Mouse (Mus musculus) urinary bladder, adult 2 months (tissue): ENCODE measurements at regions not wholly inside any gene's neighbourhood (a gene's known extent, or its start where the extent isn't known, plus 50 kb on each side); places are given as distances from the start of the nearest gene placed in this dataset.

Source experiments
- DNase-seq: peaks from one replicate; pipeline ENCODE4 v3.0.0; 2022; ENCODE audit warnings: low spot score

DNA sequence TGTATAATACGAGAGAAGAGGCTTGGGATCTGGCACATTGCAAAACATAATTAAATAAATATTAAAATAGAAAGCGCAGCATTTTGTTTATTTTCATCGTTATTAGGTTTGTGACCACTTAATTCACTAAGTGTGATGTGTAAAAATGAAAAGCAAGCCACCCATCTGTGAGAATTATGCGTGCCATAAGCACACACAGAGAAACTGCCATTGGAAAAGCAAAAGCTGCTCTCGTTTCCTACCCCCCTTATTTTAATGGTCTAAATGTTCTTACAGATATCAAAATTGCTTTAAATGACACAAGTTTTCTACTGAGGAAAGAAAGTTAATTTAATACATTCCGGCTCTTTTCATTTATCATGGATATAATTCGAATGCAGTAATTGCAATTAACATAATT lies 2780.8 kb upstream of the Gm7489 start:
- DNase-seq: no peak

DNA sequence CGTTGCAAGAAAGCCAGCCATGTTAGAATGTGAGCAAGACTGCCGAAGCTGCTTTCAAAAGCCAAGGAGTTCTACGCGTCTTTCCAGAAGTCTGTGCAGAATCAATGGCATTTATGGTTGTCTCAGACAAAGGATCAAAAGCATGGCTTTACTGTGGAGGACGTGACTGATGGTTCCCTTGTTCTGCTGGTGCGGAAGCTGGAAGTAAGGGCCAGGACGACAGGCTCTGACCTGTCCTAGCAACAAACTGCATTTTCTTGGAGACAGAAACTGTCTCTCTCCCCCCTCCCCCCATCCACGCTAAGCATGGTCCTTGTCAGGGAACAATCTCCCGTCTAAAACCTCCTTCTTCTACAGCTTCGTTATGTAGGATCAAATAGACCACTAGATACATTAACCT lies 2780.3 kb upstream of the Gm7489 start:
- DNase-seq: no peak

DNA sequence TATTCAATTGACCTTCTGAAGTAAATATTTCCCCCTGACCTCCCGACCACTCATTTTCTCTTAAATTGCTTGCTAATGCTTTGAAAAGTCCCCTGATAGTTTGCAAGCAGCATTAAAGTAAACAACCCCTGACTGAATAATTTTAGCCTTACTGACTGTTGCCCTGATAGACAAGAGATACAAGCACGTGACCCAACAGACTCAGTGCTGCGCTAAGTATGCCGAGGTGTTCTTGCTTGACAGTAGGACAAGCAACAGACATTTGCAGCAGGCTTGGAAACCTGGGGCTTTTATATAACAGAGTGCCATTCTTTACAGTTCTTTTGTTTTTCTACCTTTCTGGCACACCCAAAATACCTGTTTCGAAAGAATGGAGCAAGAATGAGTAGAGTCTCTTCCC lies 2779.9 kb upstream of the Gm7489 start:
- DNase-seq: no peak

DNA sequence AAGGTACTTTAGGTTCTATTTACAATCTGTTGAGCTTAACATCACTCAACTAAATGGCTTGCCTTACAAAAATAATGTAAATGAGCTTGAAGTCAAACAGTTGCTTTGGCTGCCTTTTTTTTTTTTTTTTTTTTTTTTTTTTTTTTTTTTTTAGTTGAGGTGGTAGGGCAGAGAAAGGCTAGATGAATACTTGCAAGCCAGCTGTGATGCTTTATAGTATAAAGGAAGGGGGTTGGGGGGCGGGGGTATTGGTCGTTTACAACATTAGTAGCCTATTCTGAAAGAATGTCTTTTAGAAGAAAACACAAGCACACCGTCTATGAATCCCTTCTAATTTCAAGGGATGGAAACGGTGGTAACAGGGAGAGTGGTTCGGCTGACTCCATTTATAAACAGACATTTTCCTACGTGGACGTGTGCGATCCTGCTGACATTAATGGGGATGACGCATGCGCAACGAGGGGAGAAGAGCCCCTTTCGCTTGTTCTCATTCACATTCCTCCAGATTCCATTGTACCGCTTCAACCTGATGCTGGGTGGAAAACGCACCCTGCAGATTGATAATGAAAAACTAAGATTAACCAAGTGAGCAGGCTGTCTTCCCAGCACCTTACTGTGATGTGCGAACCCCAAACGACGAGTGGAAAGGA lies 2779.2 kb upstream of the Gm7489 start:
- no peak for DNase-seq

DNA sequence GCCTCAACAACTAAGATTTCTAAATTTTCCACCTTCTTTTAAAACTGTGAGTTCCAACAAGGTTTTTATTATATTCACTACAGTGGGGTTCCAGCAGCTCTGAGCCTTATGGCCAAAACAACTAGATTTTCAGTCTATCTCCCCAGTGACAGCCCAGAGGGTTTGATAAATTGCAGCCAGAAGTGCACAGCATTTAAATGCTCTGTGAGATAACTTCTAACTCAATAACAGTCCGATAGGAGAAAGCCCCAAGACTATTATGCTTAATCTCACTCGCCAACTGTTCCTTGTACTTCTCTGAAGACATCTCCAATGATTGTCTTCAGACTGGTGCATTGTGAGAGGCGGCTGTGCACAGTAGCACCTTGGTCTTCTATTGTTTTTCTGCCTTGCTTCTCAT lies 2774.5 kb upstream of the Gm7489 start:
- no peak for DNase-seq

DNA sequence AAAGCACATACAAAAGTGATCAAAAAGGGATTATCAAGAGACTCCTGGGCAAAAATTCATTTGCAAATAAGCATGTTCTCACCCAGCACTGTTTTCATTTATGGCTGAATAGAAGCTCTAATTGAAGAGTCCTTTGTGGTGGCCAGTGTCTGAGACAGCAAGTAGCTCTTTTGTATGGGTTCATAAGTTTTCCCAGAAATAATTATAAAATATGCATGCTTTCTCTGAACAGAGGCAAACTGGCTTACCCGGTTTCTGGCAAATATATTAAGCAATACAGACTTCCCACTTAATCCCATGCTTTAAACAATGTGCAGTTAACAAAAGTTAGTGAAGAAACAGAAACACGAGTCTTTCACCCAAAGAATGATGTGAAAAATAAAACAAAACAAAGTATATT lies 2758.8 kb upstream of the Gm7489 start:
- DNase-seq: no peak

DNA sequence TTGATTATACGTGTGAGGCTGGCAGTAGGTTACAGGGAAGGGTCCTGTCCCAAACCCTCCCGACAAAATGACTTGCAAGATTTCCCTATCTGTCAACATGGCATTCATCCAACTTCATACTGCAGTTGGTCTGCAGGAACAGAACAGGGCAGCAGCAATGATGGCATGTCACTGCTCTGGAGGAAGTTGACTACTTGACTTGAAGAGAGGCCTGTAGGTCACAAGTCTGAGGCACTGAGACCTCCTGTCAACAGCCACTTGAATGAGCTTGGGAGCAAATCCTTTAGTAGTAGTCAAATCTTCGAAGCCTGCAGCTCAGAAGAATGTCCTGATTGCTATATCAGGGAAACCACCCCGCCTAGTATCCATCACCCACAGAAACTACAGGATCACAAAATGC lies 2753.7 kb upstream of the Gm7489 start:
- no peak for DNase-seq

DNA sequence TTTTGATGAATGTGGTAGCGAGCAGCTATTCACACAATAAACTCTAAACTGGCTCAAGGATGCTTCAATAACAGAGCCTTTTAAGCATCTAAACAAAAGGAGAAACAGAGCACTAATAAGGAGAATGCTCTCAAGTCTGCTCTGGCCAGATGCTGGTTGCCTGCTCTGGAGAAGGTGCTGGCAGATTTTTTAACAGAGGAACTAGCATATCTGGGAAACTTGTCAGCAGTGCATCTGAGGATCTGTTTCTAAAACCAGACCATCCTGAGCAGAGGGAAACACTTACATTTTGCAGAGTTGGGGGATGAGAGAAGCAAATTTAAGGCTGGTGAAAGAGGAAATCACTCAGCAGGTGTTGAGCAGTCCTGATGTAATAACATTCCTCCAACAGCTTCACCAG lies 2748.6 kb upstream of the Gm7489 start:
- no peak for DNase-seq

DNA sequence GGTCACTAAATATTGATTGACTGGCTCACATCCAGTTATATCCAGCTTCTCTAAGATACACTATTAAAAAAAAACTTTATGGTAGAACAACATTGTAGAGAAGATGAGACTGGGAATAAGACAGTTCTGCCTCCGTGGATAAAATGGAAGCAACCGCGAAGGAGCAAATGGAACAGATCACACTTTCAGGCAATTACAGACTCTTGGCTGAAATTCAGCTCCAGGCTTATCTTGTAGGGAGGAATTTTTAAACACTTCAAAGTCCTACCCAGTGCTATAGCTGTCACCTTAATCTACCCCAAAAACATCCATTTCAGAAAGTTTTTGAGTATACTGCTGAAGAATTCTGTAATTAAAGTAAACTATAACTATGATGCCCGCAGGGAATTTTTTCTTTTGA lies 2745.2 kb upstream of the Gm7489 start:
- no peak for DNase-seq

DNA sequence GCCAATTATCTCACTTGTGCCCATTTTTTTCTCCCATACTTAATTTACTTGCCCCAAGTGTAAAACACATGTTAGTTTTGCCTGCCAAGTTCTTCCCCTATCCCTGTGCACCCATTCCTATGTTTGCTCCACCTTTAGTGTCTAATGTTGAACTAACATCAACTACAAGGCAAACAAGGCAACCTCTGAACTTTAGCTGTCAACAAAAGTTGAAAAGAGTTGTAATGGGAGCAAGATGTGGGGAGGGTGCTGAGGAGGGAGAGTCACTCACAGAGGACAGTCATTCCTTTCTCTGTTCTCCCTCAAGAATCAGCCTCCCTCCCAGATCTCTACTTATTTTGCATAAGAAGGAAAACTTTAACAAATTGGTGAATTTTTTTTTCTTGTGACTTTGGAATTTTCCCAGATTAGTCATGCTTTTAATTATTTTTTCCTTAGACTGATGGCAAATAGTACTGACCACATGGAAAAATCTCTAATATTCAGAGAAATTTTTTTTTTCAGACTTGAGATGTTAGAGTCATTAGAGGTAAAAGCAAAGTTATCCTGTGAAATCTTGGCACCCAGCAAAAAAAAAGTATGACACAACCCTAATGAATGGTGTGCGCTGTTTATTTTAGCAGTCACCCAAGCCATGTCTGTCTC lies 2710.6 kb upstream of the Gm7489 start:
- no peak for DNase-seq

DNA sequence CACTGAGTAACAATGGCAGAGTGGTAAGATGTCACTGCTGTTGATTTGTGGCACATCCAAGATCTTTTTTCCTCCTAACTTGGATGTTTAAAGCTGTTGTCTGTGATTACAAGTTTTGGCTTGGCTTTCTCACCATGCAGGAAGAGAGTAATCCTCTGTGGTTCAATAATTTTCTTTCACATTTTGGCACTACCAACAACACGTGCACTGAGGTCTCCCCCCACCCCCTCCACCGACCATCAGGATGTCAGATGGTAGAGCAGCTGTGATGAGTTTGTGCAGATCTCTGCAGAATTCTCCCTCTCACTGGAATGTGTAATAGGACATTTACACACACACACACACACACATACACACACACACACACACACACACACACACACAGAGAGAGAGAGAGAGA lies 2708.2 kb upstream of the Gm7489 start:
- DNase-seq: no peak

DNA sequence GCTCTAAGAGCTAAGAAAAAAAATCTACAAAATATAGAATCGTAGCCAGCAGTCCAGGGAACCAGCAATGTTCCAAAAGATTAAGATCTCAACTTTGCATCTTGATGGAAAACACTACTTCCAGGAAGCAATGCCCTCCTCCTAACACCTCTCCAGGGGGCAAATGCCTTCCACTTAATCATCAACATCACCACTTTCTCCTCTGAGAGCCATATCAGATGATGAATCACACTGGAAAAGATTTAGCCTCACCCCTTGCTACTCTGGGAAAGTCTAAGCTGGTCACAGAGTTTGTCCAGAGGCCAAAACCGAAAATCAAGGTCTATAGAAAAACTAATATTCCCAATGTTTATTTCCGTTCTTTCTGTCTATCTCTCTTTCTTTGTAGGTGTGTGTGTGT lies 2695.6 kb upstream of the Gm7489 start:
- DNase-seq: no peak

DNA sequence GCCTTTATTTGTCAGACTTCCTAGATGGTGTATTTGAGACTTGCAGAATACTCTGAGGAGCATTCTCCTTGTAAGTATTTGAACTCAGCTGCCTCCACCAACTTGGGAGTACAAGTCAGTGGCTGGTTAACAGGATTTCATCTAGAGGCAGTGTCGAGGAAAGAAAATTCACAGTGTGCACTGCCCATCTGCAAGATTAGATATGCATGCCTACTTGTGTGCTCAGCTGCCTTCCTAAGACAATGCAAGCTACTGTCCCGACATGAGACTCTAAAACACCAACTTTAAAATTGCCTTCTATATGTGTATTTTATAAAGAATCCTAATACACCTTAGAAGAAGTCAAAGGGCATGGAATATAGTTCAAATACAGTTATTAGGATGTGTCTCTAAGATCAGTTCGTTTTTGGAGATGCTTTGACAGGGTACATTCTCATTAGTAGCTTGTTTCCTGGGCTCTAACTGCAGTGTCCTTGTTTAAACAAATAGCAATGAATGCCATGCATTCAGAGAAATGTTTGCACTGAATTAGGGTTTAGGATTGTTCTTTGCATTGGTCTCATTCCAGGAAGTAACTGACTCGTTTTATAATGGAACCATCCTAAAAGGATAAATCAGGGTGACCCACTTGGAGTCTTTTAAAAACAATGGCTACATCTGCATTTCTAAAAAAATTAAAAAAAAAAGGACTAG lies 2687.1 kb upstream of the Gm7489 start:
- DNase-seq: no peak

DNA sequence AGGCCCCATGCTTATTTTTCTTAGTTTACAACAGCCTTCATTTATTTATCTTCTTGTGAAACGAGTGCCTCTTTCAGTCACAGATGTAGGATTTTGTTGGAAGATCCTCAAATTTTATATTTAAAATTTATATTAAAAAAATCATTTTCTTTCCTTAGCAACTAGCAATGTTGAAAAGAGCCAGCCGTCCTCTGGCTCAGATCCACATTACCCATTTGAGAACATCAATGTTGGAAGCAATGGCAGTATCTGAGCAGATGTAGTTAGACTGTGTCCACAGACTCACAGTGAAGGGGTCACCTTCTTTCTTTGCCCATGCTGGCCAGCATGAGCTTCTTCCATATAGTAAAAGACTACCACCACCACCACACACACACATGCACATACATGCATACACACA lies 2681.4 kb upstream of the Gm7489 start:
- DNase-seq: no peak

DNA sequence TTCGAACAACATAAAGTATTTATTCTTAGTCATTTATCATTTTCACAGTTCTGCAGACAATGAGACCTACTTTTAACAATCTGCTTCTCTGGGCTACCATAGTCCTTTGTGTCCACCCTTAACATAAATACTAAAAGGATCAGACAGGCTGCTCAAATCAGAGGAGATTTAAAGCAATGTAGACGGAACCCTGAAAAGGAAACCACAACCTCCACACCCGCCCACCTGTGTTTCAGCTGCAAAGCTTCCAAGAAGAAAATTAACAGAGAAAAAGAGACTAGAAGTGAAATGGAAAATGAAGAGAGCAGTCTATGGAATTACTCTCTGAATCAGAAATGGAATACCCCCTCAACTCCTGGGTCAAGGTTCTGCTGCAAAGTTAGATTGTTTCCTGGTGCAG lies 2678.7 kb upstream of the Gm7489 start:
- no peak for DNase-seq

DNA sequence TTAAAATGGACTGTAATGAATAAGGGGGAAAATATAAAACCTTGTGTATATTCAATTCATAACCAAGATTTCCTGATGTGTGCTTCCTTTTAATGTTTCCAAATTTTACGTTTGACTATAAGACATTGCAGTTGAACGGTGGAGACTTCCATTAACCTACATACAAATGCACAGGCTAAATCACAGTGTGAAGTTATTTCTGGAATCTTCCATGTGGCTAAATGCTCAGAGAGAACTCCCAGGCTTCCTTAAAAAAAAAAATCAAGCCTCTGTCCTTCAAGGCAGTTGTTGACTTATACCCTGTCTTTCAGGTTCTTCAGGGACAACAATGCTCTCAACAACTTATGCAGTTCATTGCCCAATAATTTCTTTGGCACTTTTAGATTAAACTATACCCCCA lies 2677.9 kb upstream of the Gm7489 start:
- DNase-seq: no peak

DNA sequence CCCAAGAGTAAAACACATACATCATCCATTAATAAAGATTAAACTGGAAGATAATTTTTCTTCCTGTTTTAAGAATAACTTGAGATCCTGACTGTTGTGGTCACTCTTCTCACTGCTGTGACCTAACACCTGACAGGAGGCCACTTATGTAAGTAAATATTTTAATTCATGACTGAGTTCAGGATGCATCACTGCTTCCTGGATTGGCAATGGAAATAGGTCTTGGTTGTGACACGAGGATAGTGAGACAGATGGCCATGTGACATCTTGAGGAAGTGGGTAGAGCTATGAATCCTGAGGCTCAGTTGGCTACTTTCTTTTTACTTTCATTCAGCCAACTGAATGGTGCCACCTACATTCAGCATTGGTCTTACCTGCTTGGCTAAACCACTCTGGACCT lies 2649.8 kb upstream of the Gm7489 start:
- DNase-seq: no peak

DNA sequence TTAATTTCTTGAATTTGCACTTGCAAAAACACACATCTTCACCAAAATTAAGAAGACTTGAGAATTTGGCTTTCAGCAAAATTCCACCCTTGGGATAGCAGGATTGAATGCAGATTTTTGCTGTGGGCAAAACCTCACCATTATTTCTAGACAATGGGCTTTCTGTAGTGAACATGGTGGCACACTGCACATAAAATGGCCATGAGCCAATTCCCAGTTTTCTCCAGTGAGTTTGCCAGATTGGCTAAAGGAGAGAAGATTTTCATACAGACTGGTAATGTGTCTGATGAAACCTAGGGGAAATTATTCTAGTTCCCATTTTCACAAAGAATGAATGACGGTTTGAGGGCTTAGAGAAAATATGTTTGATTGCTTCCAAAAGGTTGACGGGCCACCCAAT lies 2640.1 kb upstream of the Gm7489 start:
- no peak for DNase-seq

DNA sequence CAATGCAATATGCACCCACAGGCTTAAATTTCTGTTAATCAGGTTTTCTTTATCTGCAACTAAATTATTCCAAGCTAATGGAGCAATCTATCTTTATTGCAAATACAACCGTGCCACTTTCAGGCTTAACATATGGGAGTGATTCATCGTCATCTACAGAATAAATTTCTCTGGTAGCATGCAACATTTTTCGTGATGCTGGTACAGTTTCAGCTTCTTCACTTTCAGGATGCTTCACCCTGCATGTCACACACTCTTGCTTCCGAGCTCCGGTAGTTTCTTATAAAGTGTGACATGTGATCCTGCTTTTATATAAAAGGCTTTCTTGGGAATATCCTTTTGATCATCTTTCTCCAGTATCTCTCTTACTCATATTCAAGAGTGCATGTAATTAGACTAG lies 2637.4 kb upstream of the Gm7489 start:
- no peak for DNase-seq

DNA sequence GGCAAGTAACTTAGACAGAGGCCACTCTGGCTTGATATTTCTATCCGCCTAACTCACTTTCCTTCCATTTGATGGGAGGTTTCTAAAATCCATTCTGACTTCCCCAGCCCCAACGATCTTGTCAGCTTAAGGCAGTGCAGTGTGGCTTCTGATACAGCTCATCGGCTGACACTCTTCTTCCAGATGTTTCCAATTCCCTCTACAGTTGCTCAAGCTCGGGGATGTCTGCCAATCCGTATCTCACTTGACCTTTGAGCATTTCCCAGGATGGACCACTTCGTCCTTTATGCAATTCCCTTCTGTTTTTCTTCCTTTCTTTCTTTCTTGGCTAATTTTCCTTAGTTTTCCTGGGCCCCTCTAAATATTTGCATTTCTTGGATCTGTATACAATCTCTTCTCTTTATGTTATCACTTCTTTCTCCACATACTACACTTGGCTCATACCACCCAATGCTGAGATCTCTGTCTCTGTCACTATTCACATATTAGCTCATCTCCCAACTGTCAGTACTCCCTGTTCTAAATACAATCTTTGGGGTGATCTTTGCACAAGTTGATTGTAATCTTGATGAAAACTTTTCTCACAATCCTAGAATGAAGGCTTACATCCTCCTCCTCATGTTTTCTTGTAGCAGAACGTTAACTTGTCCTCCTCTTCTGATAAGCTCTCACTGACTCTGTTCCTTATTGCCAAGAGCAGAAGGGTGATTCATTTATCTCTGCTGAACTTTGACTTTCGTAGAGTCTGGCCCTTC lies 2636.5 kb upstream of the Gm7489 start:
- no peak for DNase-seq

DNA sequence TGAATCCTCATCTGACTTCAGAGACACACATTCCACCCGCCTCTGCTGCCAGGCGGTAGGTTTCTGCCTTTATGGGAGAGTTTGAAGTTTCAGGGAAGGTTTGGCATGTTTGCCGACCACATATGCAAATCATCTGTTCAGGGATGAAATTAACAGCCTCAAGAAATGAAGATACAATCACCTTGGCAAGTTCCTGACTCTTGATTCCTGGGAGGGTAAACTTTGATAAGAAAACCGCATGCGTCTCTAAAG lies 2636.0 kb upstream of the Gm7489 start:
- no peak for DNase-seq

DNA sequence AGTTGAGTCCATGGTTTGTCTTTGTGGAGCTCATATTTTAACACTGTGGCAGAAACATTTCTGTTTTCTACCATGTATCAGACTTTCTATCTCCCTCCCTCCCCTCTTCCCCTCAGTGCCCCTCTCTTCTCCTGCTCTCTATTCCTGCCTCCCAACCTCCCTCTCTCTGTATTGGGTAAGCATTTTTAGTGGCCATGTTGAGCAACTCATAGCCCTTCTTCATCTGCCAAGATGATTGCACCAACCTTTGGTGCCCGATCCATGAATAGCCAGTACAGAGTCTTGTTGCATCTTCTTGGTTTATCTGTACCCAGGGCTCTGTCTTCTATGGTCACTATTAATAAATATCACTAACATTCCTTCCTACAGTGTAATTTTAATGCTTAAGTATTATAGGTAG lies 2630.6 kb upstream of the Gm7489 start:
- no peak for DNase-seq

DNA sequence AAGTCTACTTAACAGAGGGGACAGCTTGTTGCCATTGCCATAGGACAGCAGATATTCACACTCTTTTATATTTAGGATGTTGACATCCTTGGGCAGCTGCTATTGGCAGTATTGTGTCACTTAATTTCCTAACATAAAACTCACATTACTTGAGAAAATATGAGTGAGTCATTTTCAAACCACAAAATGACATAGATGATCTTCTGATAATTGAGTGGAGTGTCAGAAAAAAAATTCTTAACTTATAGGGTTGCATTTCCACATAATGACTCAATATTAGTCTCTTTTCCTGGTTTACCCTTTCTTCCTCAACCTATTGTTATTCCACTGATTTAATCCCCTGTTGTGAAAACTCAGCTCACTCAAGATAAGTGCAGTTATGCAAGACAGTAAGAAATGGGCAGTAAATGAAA lies 2629.5 kb upstream of the Gm7489 start:
- no peak for DNase-seq
